Mouse (Mus musculus): ENCODE results near the gene Gm29582. TPM values are rescaled to one million over a fixed set of nuclear protein-coding genes. Genes with fewer than 3 reads are reported as not detected.
"Not testable (repeated sequence)": the region's sequence is repeated elsewhere in the genome, so short reads cannot be mapped to it uniquely, and the experiment has no call there.

The Gm29582 gene
- not detected in 2 replicates for polyA plus RNA-seq (2015; fragmentation: Nextera tagmentation; extraction: Ambion mirVana)

DNA sequence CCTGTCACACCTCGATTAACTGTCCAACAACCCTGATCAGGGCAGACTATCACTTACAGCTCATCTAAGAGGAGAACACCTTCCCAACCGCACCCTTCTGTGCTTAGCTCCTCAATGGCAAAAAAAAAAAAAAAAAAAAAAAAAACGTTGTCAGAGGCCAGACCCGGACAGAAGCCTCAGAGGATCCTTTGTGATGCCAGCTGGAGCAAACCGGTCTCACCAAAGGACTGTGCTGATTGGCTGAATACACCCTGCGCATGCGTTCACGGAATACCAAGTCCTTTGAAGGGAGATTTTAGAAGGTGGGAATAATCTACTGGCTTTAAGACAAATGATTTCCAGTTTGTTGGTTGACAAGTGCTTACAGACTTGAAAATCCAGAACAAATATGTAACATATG is at the start of gene Gm29582:
Gene Gm29582 (minus strand): TSS at position 101 of the 400 bp plus-strand sequence.
- not testable (repeated sequence) for H3K9ac ChIP-seq; H3K9me3 ChIP-seq; ATAC-seq (ENCODE audit: extremely low read depth, insufficient number of reproducible peaks, low FRiP score, low TSS enrichment); H3K36me3 ChIP-seq; H3K4me3 ChIP-seq; H3K4me2 ChIP-seq; H3K4me1 ChIP-seq; H3K27ac ChIP-seq (replicated peaks); H3K27me3 ChIP-seq (replicated peaks)
- no CpG with 5 or more reads among the region's 8 CpGs for WGBS

Data from heart, embryonic 13.5 days (tissue).